Mouse (Mus musculus) ES-E14 (cell line): ENCODE results near the gene Anxa4. TPM values are rescaled to one million over a fixed set of nuclear protein-coding genes. Genes with fewer than 3 reads are reported as not detected.

Experiments used
- DNase-seq: peaks from one replicate; pipeline ENCODE4 v3.0.0-alpha.2; 2013; ENCODE audit warnings: low read depth, low spot score
- H3K27ac ChIP-seq: 2 replicates; pipeline ENCODE4 v1.5.1; 2012; ENCODE audit warnings: low read depth, mild to moderate bottlenecking, low read length, moderate library complexity, mixed read lengths; ENCODE audit not compliant: poor library complexity, insufficient read depth, severe bottlenecking
- H3K36me3 ChIP-seq: 2 replicates; pipeline ENCODE4 v1.6.1; 2012; ENCODE audit warnings: mild to moderate bottlenecking, low read length, moderate library complexity, mixed read lengths; ENCODE audit not compliant: control insufficient read depth, poor library complexity, insufficient read depth, severe bottlenecking
- H3K4me1 ChIP-seq, 2 experiments: fragments of 150-350 bp in 1 of 2; sonication (generic) in 1 of 2; 2 replicates each; pipeline ENCODE4 v1.6.1; 2012; ENCODE audit warnings: low read length in 2 of 2, mild to moderate bottlenecking in 1 of 2, mixed read lengths in 1 of 2; ENCODE audit not compliant: control insufficient read depth in 2 of 2, insufficient read depth in 2 of 2, poor library complexity in 1 of 2
- H3K4me3 ChIP-seq, 2 experiments: fragments of 150-350 bp in 1 of 2; sonication (generic) in 1 of 2; 2 replicates each; pipeline ENCODE4 v1.5.1; 2012; ENCODE audit warnings: low read length in 2 of 2, low read depth in 1 of 2, mild to moderate bottlenecking in 1 of 2, mixed read lengths in 1 of 2; ENCODE audit not compliant: insufficient read depth in 1 of 2, poor library complexity in 1 of 2, severe bottlenecking in 1 of 2
- H3K9ac ChIP-seq: 2 replicates; pipeline ENCODE4 v1.6.1; 2012; ENCODE audit warnings: low read depth, mild to moderate bottlenecking, low read length, mixed read lengths; ENCODE audit not compliant: poor library complexity, insufficient read depth, severe bottlenecking
- H3K9me3 ChIP-seq: fragments of 150-350 bp; sonication (generic); 2 replicates; pipeline ENCODE4 v1.6.1; 2012; ENCODE audit warnings: low read depth, mild to moderate bottlenecking, low read length; ENCODE audit not compliant: control insufficient read depth, insufficient read depth
- CHD2 ChIP-seq: IDR thresholded peaks from 2 replicates; pipeline ENCODE4 v1.6.1; 2014; ENCODE audit warnings: mild to moderate bottlenecking, low read depth, low read length, inconsistent platforms
- HCFC1 ChIP-seq: IDR thresholded peaks from 2 replicates; pipeline ENCODE4 v1.6.1; 2012; ENCODE audit warnings: low read length, inconsistent platforms, borderline replicate concordance; ENCODE audit not compliant: insufficient read depth
- MAFK ChIP-seq: IDR thresholded peaks from 2 replicates; pipeline ENCODE4 v1.6.1; 2014; ENCODE audit warnings: mild to moderate bottlenecking, low read depth, low read length, inconsistent platforms; ENCODE audit not compliant: insufficient read depth
- ZC3H11A ChIP-seq: IDR thresholded peaks from 2 replicates; pipeline ENCODE4 v1.6.1; 2012; ENCODE audit warnings: low read depth, mild to moderate bottlenecking, inconsistent platforms, low read length, borderline replicate concordance
- ZNF384 ChIP-seq: IDR thresholded peaks from 2 replicates; pipeline ENCODE4 v1.6.1; 2012; ENCODE audit warnings: low read depth, low read length, inconsistent platforms
- in situ Hi-C, 2 experiments: fragments of 600-800 bp; cut with MboI; formaldehyde crosslinking; loops; one replicate each; pipeline ENCODE4 v1.15.1; 2025; ENCODE audit warnings: low sequenced_read_pairs in 2 of 2, inconsistent platforms in 1 of 2; ENCODE audit not compliant: unreplicated experiment in 2 of 2
- total RNA-seq: library from RNA; depleted of rRNA; stranded (reverse); fragments of 300-350 nt; gene quantifications from 2 replicates; pipeline ENCODE4 v1.2.3, GENCODE M21; 2012

Anxa4 gene
- total RNA-seq, 1 experiment, result 22.1 TPM

- Histone ChIP-seq H3K4me1 (no peaks in the 10 kb centered on the region), H3K27ac (no peak overlapping the region), H3K9ac (no peak overlapping the region), H3K4me3 (no peak overlapping the region), H3K36me3 (no peaks in the 10 kb centered on the region), H3K9me3 (no peaks in the 10 kb centered on the region)
- DNase-seq, result no peak
- no peak for TF ChIP-seq HCFC1
- TF ChIP-seq CHD2, result no peak
- no peak for TF ChIP-seq ZNF384
- no peak for TF ChIP-seq ZC3H11A
- no peak for TF ChIP-seq MAFK
- in situ Hi-C loops, result no loop called here
Measured at GRCm38 (mm10) chr6:86736313-86736712, 57.1 kb downstream of the Anxa4 start.

GRCm38 (mm10) chr6:86733183-86733876 is 60.1 kb downstream of the Anxa4 start, which contains the start of gene Gmcl1:
TSS of gene Gmcl1 (minus strand) at chr6:86733383.
- peak; percentile 87 for DNase-seq
- Histone ChIP-seq H3K27ac (no peak within 1 kb of the TSS), H3K4me3 (peak within 1 kb of the TSS; percentile 80 to 96), H3K9ac (peak within 1 kb of the TSS; percentile 83), H3K36me3 (no peaks in the 10 kb centered on the region), H3K9me3 (no peaks in the 10 kb centered on the region), H3K4me1 (no peaks in the 10 kb centered on the region)
- TF ChIP-seq ZC3H11A (0 out of 2 replicates have a peak, but pooled peaks have one; percentile 10), MAFK (no peak)
- in situ Hi-C loops, result no loop called here

GRCm38 (mm10) chr6:86732276-86733173 is 60.9 kb downstream of the Anxa4 start:
- peak; percentile 24 for DNase-seq
- in situ Hi-C loops, result no loop called here
- Histone ChIP-seq H3K36me3 (no peaks in the 10 kb centered on the region), H3K27ac (no peak overlapping the region), H3K9ac (peak overlapping the region; percentile 76), H3K4me3 (peak overlapping the region; percentile 80 to 96), H3K9me3 (no peaks in the 10 kb centered on the region), H3K4me1 (no peaks in the 10 kb centered on the region)
- TF ChIP-seq MAFK (no peak), CHD2 (no peak), ZNF384 (no peak), HCFC1 (no peak), ZC3H11A (no peak)

GRCm38 (mm10) chr6:86728711-86729110 is 64.7 kb downstream of the Anxa4 start:
- TF ChIP-seq ZNF384, result no peak
- no peak for TF ChIP-seq HCFC1
- TF ChIP-seq ZC3H11A, result no peak
- no peak for TF ChIP-seq MAFK
- in situ Hi-C loops, result no loop called here
- Histone ChIP-seq H3K9ac (no peak overlapping the region), H3K36me3 (no peaks in the 10 kb centered on the region), H3K9me3 (no peaks in the 10 kb centered on the region), H3K27ac (no peak overlapping the region), H3K4me1 (no peaks in the 10 kb centered on the region), H3K4me3 (no peak overlapping the region)
- DNase-seq, result no peak
